Mouse (Mus musculus): ENCODE measurements around the gene Tfip11.

DNA sequence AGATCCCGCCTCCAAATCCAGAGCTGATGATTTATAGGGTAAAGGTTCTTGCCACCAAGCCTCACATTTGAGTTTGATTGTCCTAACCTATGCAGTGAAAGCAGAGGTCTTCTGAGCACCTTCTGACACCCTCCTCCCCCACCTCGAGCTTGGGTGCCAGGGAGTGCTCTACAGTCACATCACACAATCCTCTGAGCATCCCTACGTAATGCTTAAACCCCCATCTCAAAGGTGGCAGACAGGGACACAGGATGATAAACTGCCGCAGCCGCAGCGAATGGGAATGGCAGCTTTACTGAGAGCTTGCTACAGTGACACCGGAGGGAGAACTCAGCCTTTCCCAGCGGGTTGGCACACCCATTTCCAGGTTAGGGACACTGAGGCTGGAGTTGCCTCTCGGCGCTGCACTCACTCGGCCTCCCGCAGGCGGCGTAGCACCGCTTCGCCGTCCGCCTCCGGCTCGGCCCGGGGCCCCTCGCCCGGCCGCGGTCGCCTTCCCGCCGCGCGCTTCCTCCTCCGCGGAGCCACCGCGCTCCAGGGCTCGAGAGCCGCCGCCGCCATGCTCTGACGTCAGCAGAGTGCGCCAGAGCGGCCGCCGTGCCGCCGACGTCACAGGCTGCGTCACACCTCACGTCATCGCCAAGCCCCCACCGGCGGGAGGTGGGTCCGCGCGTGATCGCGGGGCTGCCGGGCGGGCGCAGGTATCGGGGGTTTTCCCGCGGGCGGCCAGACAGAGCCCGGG lies 16.5 kb downstream of the Tfip11 start, which contains the start of the genes Srrd and Hps4:
- TF ChIP-seq CTCF (IDR thresholded peaks at IDR 0.05; ENCODE audit: low read depth) (peak; percentile 6; the same call in 1 of the 2 replicates), EP300 (IDR thresholded peaks at IDR 0.05; ENCODE audit: low read depth) (no peak)
